Mouse (Mus musculus): ENCODE measurements around the gene Aim2.
"Not testable (repeated sequence)": the region's sequence is repeated elsewhere in the genome, so short reads cannot be mapped to it uniquely, and the experiment has no call there.

The Aim2 gene

DNA sequence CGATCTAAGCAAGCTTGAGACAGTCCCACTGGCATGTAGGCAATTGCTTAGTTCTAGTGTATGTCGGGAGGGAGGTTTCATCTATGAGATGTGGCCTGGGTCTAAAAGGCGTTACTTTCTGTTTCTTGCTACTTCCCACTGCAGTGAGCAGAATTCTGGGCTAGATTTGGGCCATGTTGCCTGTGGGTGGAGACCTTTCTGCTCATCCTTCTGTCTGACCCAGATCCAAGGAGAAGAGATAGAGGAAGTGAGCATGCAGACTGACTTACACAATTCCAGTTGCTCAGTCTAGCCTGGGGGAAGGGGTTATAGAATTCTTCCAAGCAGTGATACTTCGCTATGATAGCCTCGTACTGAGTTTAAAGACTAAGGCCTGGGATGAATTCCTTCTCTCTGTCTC lies 101.0 kb downstream of the Aim2 start:
- in situ Hi-C loops (cut with MboI), result loop anchor here (25.0 kb wide), 2 partner anchors 411 to 636 kb away; partner anchors contain the start of genes Olfr427 and Olfr429

- in situ Hi-C loops (cut with MboI), result loop anchor here (25.0 kb wide), 2 partner anchors 406 to 631 kb away; partner anchors contain the start of genes Olfr427 and Olfr429
These were observed 105.6 kb downstream of the Aim2 start for GRCm38 (mm10) chr1:173456139-173456754.

GRCm38 (mm10) chr1:173456761-173457160 lies 106.1 kb downstream of the Aim2 start:
- in situ Hi-C loops (cut with MboI), result loop anchor here (25.0 kb wide), 2 partner anchors 406 to 631 kb away; partner anchors contain the start of genes Olfr427 and Olfr429

- in situ Hi-C loops (cut with MboI), result not testable (repeated sequence)
These were observed 129.9 kb downstream of the Aim2 start for GRCm38 (mm10) chr1:173480399-173481181.

GRCm38 (mm10) chr1:173481182-173481574 lies 130.5 kb downstream of the Aim2 start:
- in situ Hi-C loops (cut with MboI), result not testable (repeated sequence)

DNA sequence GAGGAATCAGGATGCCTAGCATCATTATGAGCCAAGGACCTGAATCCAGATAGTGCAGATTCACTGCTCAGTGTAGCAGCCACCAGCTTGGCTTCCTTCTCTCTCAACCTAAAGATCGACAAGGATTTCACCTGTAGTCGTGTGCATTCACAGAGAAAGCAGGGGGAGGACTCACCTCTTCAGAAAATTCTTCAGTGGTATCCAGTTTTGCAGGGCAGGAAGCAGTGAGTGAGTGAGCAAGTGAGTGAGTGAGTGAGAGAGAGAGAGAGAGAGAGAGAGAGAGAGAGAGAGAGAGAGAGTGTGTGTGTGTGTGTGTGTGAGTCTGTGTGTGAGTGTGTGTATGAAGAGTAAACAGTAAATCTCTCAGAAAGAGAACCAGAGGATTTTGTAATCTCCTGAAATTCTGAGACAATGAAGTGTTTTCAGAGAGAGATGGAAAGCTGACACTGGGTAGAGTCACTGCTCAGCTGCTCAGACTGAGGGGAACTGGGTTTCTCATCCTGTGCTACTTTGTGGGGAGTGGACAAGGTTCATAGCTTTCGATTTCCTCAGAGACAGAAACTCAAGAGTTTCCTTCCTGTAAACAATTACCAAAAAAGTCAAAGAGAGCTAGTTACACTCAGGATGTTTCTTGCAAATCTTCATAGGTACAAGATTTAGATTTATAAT lies 140.3 kb downstream of the Aim2 start, which contains the start of gene Ifi206:
Gene Ifi206, minus strand, starts transcription at position 230 of the 669 bp plus-strand sequence.
- in situ Hi-C loops (cut with MboI), result not testable (repeated sequence)

GRCm38 (mm10) chr1:173491483-173491882 lies 140.8 kb downstream of the Aim2 start:
- in situ Hi-C loops (cut with MboI), result not testable (repeated sequence)

GRCm38 (mm10) chr1:173510595-173510994 lies 159.9 kb downstream of the Aim2 start:
- in situ Hi-C loops (cut with MboI), result not testable (repeated sequence)

Data from mature B cell (primary cell).